Mouse (Mus musculus): ENCODE data around the gene Lipc. TPM values are rescaled to one million over a fixed set of nuclear protein-coding genes. Genes with fewer than 3 reads are reported as not detected.

Gene Lipc
- polyA plus RNA-seq, 1 experiment from 2014 or later = 0.22 TPM

DNA sequence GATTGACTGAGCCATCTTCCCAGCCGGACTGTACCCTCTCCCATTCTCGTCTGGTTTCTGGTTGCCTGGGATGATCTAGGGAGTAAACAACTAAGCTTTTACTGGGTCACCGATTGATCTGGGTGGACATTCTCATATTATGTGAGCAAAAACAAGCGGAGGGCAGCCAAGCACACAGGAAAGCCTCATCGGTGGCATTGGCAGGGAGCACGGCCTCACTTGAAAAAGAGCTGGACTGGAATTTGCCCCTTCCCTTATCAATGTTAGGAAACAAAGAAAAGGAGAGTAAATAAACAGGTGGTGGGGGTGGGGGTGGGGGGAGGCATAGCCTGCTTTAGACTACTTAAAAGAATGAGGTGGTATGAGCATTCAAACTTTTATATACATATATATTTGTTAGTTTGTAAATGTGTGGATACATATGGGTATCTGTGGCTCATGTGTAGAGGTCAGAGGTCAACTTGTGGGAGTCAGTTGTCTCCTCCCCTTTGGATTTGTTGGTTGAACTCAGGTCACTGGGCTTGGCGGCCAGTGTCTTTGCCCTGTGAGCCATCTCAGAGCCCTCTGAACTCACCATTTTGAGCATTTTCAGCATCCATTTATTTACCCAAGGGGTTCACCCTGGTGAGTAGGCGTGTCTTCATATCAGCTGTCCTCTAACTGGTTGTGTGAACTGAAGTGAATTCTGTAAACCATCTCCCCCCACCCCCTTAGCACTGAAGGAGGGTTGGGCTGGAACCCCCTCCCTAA lies 12.1 kb downstream of the Lipc start:
- Histone ChIP-seq H3K27ac (ENCODE audit: low read length) (no peak overlapping the region), H3K36me3 (ENCODE audit: control insufficient read depth, insufficient read depth) (no peaks in the 10 kb centered on the region), H3K27me3 (replicated peaks; ENCODE audit: control insufficient read depth, insufficient read depth, low read length) (no peaks in the 10 kb centered on the region), H3K4me3 (replicated peaks; ENCODE audit: low read length) (no peak overlapping the region), H3K4me2 (ENCODE audit: low read length) (no peak overlapping the region), H3K4me1 (replicated peaks; ENCODE audit: control insufficient read depth, insufficient read depth, low read length) (no peaks in the 10 kb centered on the region), H3K9me3 (ENCODE audit: control insufficient read depth, low read length) (no peaks in the 10 kb centered on the region), H3K9ac (replicated peaks; ENCODE audit: low read depth, low read length) (no peak overlapping the region)
- no peak for ATAC-seq
- 91% methylated on average over 8 of the region's 8 CpGs for WGBS

DNA sequence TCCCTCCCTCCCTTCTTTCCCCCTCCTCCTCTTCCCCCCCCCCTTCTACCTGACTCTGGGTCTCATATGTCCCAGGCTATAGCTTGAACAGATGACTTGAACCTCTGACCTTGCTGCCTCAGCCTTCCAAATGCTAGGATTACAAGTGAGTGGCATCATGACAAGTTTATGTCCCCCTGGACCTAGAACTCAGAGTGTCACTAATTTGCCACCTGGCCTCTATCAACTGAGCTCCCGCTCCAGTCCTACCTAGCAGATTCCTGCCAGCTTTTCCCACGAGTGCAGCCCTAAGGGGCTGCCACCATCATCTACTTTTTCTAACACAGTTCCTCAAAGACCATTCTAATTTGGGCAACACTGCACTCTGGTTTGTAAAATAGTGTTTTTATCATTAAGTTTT lies 13.2 kb downstream of the Lipc start:
- H3K36me3 ChIP-seq (ENCODE audit: control insufficient read depth, insufficient read depth) = no peaks in the 10 kb centered on the region

DNA sequence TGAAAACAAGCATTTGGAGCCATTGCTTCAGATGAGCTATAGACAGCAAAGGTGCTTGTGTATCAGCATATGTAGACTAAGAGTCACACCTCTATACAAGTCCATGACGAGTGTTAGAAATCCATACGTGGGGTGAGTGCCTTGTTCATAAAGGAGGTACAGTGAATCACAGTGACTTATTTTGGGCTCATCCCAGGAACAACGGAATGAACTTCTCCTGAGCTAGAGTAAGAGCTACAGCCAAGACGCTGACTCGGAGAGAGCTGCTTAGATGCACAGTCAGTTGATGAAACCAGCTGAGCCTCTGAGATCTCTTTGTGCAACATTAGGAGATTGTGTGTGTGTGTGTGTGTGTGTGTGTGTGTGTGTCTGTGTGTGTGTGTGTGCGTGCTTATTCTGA lies 13.9 kb downstream of the Lipc start:
- H3K4me3 ChIP-seq (replicated peaks; ENCODE audit: low read length) = no peak overlapping the region
- no peak for ATAC-seq
- no peaks in the 10 kb centered on the region for H3K9me3 ChIP-seq (ENCODE audit: control insufficient read depth, low read length)
- H3K4me2 ChIP-seq (ENCODE audit: low read length) = no peak overlapping the region
- WGBS = 92% methylated on average over 6 of the region's 6 CpGs
- no peaks in the 10 kb centered on the region for H3K36me3 ChIP-seq (ENCODE audit: control insufficient read depth, insufficient read depth)
- no peak overlapping the region for H3K27ac ChIP-seq (ENCODE audit: low read length)
- no peaks in the 10 kb centered on the region for H3K4me1 ChIP-seq (replicated peaks; ENCODE audit: control insufficient read depth, insufficient read depth, low read length)
- no peaks in the 10 kb centered on the region for H3K27me3 ChIP-seq (replicated peaks; ENCODE audit: control insufficient read depth, insufficient read depth, low read length)
- H3K9ac ChIP-seq (replicated peaks; ENCODE audit: low read depth, low read length) = no peak overlapping the region

More for the DNA sequence above, 13.2 kb downstream of the Lipc start:
- Histone ChIP-seq H3K4me3 (replicated peaks; ENCODE audit: low read length) (no peak overlapping the region), H3K27ac (ENCODE audit: low read length) (no peak overlapping the region), H3K9me3 (ENCODE audit: control insufficient read depth, low read length) (no peaks in the 10 kb centered on the region), H3K4me2 (ENCODE audit: low read length) (no peak overlapping the region), H3K4me1 (replicated peaks; ENCODE audit: control insufficient read depth, insufficient read depth, low read length) (no peaks in the 10 kb centered on the region), H3K9ac (replicated peaks; ENCODE audit: low read depth, low read length) (no peak overlapping the region), H3K27me3 (replicated peaks; ENCODE audit: control insufficient read depth, insufficient read depth, low read length) (no peaks in the 10 kb centered on the region)
- ATAC-seq = no peak
- WGBS = 67% methylated on average over 2 of the region's 2 CpGs

DNA sequence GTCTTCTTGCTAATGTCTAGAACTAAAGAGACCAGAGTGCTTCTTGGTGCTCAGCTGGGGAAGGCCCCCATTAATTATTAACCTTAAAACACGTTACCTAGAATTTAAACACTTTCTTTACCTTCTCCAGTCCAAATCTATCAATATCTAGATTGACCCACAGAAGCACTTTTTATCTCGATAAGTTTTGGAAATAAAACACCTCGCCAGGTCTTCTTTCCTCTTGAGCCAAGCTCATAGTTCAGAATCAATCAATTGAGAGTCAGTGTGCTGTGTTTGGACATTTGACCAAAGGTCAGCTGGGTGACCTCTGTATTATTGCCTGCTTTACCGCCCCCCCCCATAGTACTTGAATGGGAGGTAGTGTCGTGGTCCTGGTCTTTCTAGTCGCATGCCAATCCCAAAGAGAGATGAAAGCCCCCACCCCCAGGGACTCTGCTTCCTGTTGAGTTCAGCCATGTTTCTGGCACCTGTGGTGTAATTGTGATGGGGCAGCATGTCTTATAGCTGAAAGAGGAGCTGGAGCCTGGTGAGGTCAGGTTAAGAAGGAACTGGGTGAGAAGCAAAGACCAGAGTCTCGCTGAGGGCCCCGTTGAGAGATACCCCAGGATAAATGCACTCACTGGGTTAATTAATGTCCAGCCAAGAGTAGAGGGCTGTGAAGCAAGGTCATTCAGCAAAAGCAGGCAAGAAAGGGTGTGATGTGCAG lies 17.3 kb downstream of the Lipc start:
- ATAC-seq = no peak
- Histone ChIP-seq H3K27me3 (replicated peaks; ENCODE audit: control insufficient read depth, insufficient read depth, low read length) (no peaks in the 10 kb centered on the region), H3K27ac (ENCODE audit: low read length) (no peak overlapping the region), H3K9ac (replicated peaks; ENCODE audit: low read depth, low read length) (no peak overlapping the region), H3K4me3 (replicated peaks; ENCODE audit: low read length) (no peak overlapping the region), H3K4me1 (replicated peaks; ENCODE audit: control insufficient read depth, insufficient read depth, low read length) (no peaks in the 10 kb centered on the region), H3K9me3 (ENCODE audit: control insufficient read depth, low read length) (no peaks in the 10 kb centered on the region), H3K36me3 (ENCODE audit: control insufficient read depth, insufficient read depth) (no peaks in the 10 kb centered on the region), H3K4me2 (ENCODE audit: low read length) (no peak overlapping the region)
- 72% methylated on average over 8 of the region's 8 CpGs for WGBS

DNA sequence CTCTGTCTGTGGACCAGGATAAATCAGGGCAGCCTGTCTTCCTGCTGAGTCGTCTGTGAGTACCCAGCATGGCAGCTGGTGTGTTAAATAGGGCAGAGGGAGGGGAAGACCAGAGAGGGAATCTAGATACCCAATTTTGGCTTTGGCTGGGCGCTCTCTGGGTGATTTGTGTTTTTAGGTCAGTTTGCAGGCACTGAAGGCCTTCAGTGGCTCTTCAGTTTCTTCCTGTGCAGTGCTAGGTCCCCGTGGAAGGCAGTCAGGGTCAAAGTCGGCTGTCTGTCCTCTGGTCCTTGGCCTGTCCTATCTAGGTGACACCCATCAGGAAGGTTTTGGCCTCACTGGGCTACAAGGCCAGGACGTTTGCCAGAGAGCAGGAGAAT lies 21.4 kb downstream of the Lipc start:
- no peak overlapping the region for H3K27ac ChIP-seq (ENCODE audit: low read length)
- ATAC-seq = no peak
- 73% methylated on average over 5 of the region's 5 CpGs for WGBS

DNA sequence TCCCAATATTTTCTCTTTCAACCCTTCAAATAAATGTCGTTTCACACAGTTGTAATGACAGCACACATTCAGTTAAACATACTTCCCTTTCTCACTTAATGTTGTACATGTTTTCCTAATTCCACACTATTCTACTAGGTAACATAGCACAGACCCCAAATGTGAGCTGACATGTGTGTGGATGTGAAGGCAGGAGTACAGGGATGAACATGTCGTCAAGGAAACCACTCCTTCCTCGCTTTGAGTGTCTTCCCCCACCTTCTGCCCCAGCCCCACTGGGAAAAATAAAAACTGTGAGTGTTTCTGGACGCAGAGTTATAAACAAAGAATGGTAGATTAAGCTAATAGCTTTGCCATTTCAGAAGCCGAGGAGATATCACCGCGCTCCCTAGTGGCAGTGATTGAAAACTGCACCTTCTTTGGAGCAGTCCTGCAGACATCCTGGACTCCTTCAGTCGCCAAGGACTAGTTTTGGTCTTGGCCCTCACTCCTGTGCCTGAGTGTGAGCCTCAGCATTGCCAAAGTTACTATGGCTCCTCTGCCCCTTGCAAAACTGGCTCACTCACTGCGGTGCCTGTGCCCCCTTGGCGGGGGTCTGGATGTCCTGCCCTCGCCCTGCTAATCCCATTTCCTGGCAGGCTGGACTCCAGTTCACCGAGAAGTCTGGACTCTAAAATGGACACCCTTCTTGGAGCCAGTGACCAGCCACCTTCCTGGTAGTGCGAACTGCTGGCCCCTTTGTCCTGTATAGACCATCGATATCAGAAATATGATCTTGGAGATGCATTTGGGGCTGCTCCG lies 22.0 kb downstream of the Lipc start:
- H3K4me3 ChIP-seq (replicated peaks; ENCODE audit: low read length) = no peak overlapping the region
- H3K4me1 ChIP-seq (replicated peaks; ENCODE audit: control insufficient read depth, insufficient read depth, low read length) = no peaks in the 10 kb centered on the region
- H3K27ac ChIP-seq (ENCODE audit: low read length) = no peak overlapping the region
- no peak overlapping the region for H3K4me2 ChIP-seq (ENCODE audit: low read length)
- no peaks in the 10 kb centered on the region for H3K27me3 ChIP-seq (replicated peaks; ENCODE audit: control insufficient read depth, insufficient read depth, low read length)
- H3K9ac ChIP-seq (replicated peaks; ENCODE audit: low read depth, low read length) = no peak overlapping the region
- no peaks in the 10 kb centered on the region for H3K36me3 ChIP-seq (ENCODE audit: control insufficient read depth, insufficient read depth)
- WGBS = 54% methylated on average over 15 of the region's 15 CpGs
- H3K9me3 ChIP-seq (ENCODE audit: control insufficient read depth, low read length) = no peaks in the 10 kb centered on the region
- peak; percentile 36; the same call in 1 of the 2 replicates for ATAC-seq

More for the DNA sequence above, 21.4 kb downstream of the Lipc start:
- H3K9me3 ChIP-seq (ENCODE audit: control insufficient read depth, low read length) = no peaks in the 10 kb centered on the region
- no peaks in the 10 kb centered on the region for H3K4me1 ChIP-seq (replicated peaks; ENCODE audit: control insufficient read depth, insufficient read depth, low read length)
- H3K4me3 ChIP-seq (replicated peaks; ENCODE audit: low read length) = no peak overlapping the region
- no peaks in the 10 kb centered on the region for H3K36me3 ChIP-seq (ENCODE audit: control insufficient read depth, insufficient read depth)
- no peak overlapping the region for H3K4me2 ChIP-seq (ENCODE audit: low read length)
- H3K27me3 ChIP-seq (replicated peaks; ENCODE audit: control insufficient read depth, insufficient read depth, low read length) = no peaks in the 10 kb centered on the region
- H3K9ac ChIP-seq (replicated peaks; ENCODE audit: low read depth, low read length) = no peak overlapping the region

DNA sequence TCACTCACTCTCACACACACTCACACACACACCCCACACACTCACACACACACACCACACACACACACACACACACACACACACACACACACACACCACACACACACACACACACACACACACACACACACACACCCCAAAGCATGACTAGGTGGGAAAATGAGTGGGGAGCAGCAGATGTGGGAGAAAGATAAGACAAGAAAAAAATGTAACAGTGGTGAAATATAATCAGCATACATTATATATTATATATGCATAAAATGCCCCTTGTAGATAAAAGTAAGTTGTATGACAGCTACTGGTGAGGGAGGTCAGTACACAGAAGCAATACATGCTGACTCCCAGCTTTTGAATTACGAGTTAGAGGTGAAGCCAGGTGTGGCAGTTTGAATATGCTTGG lies 23.6 kb downstream of the Lipc start:
- H3K4me3 ChIP-seq (replicated peaks; ENCODE audit: low read length) = no peak overlapping the region
- H3K4me1 ChIP-seq (replicated peaks; ENCODE audit: control insufficient read depth, insufficient read depth, low read length) = no peaks in the 10 kb centered on the region
- H3K27me3 ChIP-seq (replicated peaks; ENCODE audit: control insufficient read depth, insufficient read depth, low read length) = no peaks in the 10 kb centered on the region
- H3K9me3 ChIP-seq (ENCODE audit: control insufficient read depth, low read length) = no peaks in the 10 kb centered on the region
- WGBS = 83% methylated on average over 1 of the region's 1 CpGs
- ATAC-seq = no peak
- H3K9ac ChIP-seq (replicated peaks; ENCODE audit: low read depth, low read length) = no peak overlapping the region
- H3K4me2 ChIP-seq (ENCODE audit: low read length) = no peak overlapping the region
- no peak overlapping the region for H3K27ac ChIP-seq (ENCODE audit: low read length)
- H3K36me3 ChIP-seq (ENCODE audit: control insufficient read depth, insufficient read depth) = no peaks in the 10 kb centered on the region

DNA sequence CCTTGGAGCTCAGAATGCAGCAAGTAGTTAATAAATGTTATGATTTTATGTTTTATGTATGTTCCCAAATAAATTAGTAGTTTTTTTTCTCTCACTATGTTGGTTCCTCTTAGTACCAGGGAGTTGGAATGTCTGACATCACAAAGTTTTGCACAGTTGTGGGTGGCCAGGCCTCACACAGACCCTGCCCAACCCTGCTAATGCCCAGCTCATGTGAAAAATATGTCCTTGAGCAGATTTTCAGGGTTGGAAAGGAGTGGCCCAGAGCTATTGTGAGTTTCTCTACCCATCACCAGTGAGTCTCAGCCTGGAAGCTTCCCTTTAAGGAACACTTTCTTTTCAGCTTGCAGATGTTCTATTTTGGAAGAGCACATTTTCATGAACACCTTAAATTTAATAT lies 24.3 kb downstream of the Lipc start:
- H3K36me3 ChIP-seq (ENCODE audit: control insufficient read depth, insufficient read depth) = no peaks in the 10 kb centered on the region
- no peak overlapping the region for H3K9ac ChIP-seq (replicated peaks; ENCODE audit: low read depth, low read length)
- H3K4me3 ChIP-seq (replicated peaks; ENCODE audit: low read length) = no peak overlapping the region
- H3K9me3 ChIP-seq (ENCODE audit: control insufficient read depth, low read length) = no peaks in the 10 kb centered on the region
- H3K27me3 ChIP-seq (replicated peaks; ENCODE audit: control insufficient read depth, insufficient read depth, low read length) = no peaks in the 10 kb centered on the region
- H3K4me2 ChIP-seq (ENCODE audit: low read length) = no peak overlapping the region
- H3K27ac ChIP-seq (ENCODE audit: low read length) = no peak overlapping the region
- no peak for ATAC-seq
- H3K4me1 ChIP-seq (replicated peaks; ENCODE audit: control insufficient read depth, insufficient read depth, low read length) = no peaks in the 10 kb centered on the region

DNA sequence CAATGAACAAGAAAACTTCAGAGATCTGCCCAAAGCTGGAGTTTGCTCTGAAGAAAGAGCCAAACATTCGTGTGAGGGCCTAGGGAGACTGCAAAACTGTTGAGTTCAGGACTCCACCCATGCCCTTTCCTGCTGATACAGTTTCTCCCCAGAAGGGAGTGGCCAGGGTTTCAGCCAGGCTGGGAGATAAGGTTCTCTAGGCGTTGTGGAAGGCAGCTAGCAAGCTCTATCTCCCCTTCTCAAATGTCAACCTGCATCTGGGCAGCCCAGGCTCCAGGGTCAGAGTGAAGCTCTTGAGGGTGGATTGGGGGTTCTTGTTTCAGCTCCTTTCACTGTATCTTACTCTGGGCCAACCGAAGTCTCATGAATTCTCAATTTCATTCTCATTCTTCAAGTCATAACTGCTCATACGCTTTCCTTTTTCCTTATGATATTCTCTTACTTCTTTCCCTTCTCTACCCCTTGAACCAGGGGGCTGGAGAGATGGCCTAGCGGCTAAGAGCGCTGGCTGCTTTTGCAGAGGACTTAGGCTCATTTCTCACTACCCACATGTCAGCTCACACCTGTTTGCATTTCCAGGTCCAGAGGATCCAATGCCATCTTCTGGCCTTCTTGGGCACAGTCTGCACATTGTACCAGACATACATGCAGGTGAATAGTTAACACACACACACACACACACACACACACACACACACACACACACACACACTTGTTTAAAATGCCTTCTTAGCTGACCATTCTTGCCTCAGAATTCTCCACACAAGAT lies 25.0 kb downstream of the Lipc start:
- ATAC-seq = no peak
- H3K27me3 ChIP-seq (replicated peaks; ENCODE audit: control insufficient read depth, insufficient read depth, low read length) = no peaks in the 10 kb centered on the region
- peaks cover 7% of the 10 kb centered on the region for H3K4me1 ChIP-seq (replicated peaks; ENCODE audit: control insufficient read depth, insufficient read depth, low read length)
- WGBS = 79% methylated on average over 6 of the region's 6 CpGs
- no peaks in the 10 kb centered on the region for H3K36me3 ChIP-seq (ENCODE audit: control insufficient read depth, insufficient read depth)
- no peak overlapping the region for H3K9ac ChIP-seq (replicated peaks; ENCODE audit: low read depth, low read length)
- H3K4me3 ChIP-seq (replicated peaks; ENCODE audit: low read length) = no peak overlapping the region
- H3K9me3 ChIP-seq (ENCODE audit: control insufficient read depth, low read length) = no peaks in the 10 kb centered on the region
- no peak overlapping the region for H3K4me2 ChIP-seq (ENCODE audit: low read length)
- no peak overlapping the region for H3K27ac ChIP-seq (ENCODE audit: low read length)

Measured in forebrain, embryonic 16.5 days (tissue).